ENCODE assay signal across 7 mouse cellular contexts in genomic region chr19:41932686-41933085, GRCm38 (mm10). TPM values are rescaled to one million over a fixed set of nuclear protein-coding genes. Genes with fewer than 3 reads are reported as not detected.
DNase-seq lines count a peak whose midpoint lies in the region; ATAC-seq and TF ChIP-seq lines count a peak whose summit lies in the region.

No protein-coding gene starts in this region.

- no peak for DNase-seq in lung, postnatal 36 days
- no peak for DNase-seq in stomach, postnatal 0 days (ENCODE audit: low spot score)
- DNase-seq in cerebellum, adult 11 months = no peak

- H3K36me3 ChIP-seq in lung, embryonic 16.5 days (ENCODE audit: control insufficient read depth, insufficient read depth, low read length) = peaks cover 4% of the 10 kb centered on the region; the same call in 1 of the 2 replicates
- peaks cover 39% of the 10 kb centered on the region for H3K36me3 ChIP-seq in forebrain, embryonic 13.5 days (ENCODE audit: poor library complexity, severe bottlenecking)
- H3K36me3 ChIP-seq in liver, embryonic 16.5 days (ENCODE audit: control insufficient read depth, insufficient read depth) = peaks cover 5% of the 10 kb centered on the region; the same call in 1 of the 2 replicates
- peaks cover 10% of the 10 kb centered on the region; the same call in 1 of the 2 replicates for H3K36me3 ChIP-seq in stomach, postnatal 0 days (ENCODE audit: control insufficient read depth, insufficient read depth, low read length)

- peak overlapping the region; percentile 90 for H3K4me2 ChIP-seq in lung, embryonic 16.5 days (ENCODE audit: low read depth, low read length)
- peak overlapping the region; percentile 95 for H3K4me2 ChIP-seq in forebrain, embryonic 13.5 days
- H3K4me2 ChIP-seq in liver, embryonic 16.5 days (ENCODE audit: low read depth, low read length) = peak overlapping the region; percentile 93
- H3K4me2 ChIP-seq in stomach, postnatal 0 days (replicated peaks; ENCODE audit: low read depth) = peak overlapping the region; percentile 90

- H3K27ac ChIP-seq in lung, embryonic 16.5 days (ENCODE audit: low read length) = peak overlapping the region; percentile 55
- H3K27ac ChIP-seq in forebrain, embryonic 13.5 days = no peak overlapping the region
- peak overlapping the region; percentile 66 for H3K27ac ChIP-seq in liver, embryonic 16.5 days (ENCODE audit: low read length)
- 0 out of 2 replicates have a peak overlapping the region, but pooled peaks have one; percentile 24 for H3K27ac ChIP-seq in stomach, postnatal 0 days (replicated peaks)

- TF ChIP-seq EP300 in stomach, postnatal 0 days (optimal IDR thresholded peaks at IDR 0.05) = no peak

- no peaks in the 10 kb centered on the region for H3K27me3 ChIP-seq in lung, embryonic 16.5 days (ENCODE audit: control insufficient read depth, insufficient read depth, low read depth, low read length)
- H3K27me3 ChIP-seq in forebrain, embryonic 13.5 days = no peaks in the 10 kb centered on the region
- no peaks in the 10 kb centered on the region for H3K27me3 ChIP-seq in liver, embryonic 16.5 days (ENCODE audit: control insufficient read depth, insufficient read depth, low read depth, low read length)
- no peaks in the 10 kb centered on the region for H3K27me3 ChIP-seq in stomach, postnatal 0 days (ENCODE audit: control insufficient read depth, insufficient read depth, low read length)

- ATAC-seq in lung, embryonic 16.5 days (ENCODE audit: low read depth) = peak; percentile 18; the same call in 1 of the 2 replicates
- ATAC-seq in activated CD4-positive, CD25-positive, alpha-beta regulatory T cell, adult 4 months = peak; percentile 45
- ATAC-seq in forebrain, embryonic 13.5 days = peak; percentile 34; the same call in 1 of the 2 replicates
- ATAC-seq in liver, embryonic 16.5 days (ENCODE audit: low read depth) = no peak
- peak; percentile 8; the same call in 1 of the 2 replicates for ATAC-seq in stomach, postnatal 0 days (ENCODE audit: low FRiP score, low TSS enrichment)

- no peak for TF ChIP-seq CTCF in stomach, postnatal 0 days (IDR thresholded peaks at IDR 0.05; ENCODE audit: low read depth)

- H3K4me3 ChIP-seq in lung, embryonic 16.5 days (ENCODE audit: low read length) = peak overlapping the region; percentile 96
- peak overlapping the region; percentile 95 for H3K4me3 ChIP-seq in forebrain, embryonic 13.5 days
- peak overlapping the region; percentile 82 for H3K4me3 ChIP-seq in liver, embryonic 16.5 days (ENCODE audit: low read depth, low read length)
- H3K4me3 ChIP-seq in stomach, postnatal 0 days (ENCODE audit: low read depth, low read length) = peak overlapping the region; percentile 84

- H3K9ac ChIP-seq in lung, embryonic 16.5 days (ENCODE audit: low read length) = peak overlapping the region; percentile 78
- peak overlapping the region; percentile 72 for H3K9ac ChIP-seq in forebrain, embryonic 13.5 days
- peak overlapping the region; percentile 85 for H3K9ac ChIP-seq in liver, embryonic 16.5 days (ENCODE audit: low read depth, low read length)
- H3K9ac ChIP-seq in stomach, postnatal 0 days (ENCODE audit: low read length) = peak overlapping the region; percentile 71

- no peaks in the 10 kb centered on the region for H3K9me3 ChIP-seq in lung, embryonic 16.5 days (ENCODE audit: control insufficient read depth, low read length)
- no peaks in the 10 kb centered on the region for H3K9me3 ChIP-seq in forebrain, embryonic 13.5 days (replicated peaks)
- no peaks in the 10 kb centered on the region for H3K9me3 ChIP-seq in liver, embryonic 16.5 days (replicated peaks; ENCODE audit: control insufficient read depth, low read length)
- H3K9me3 ChIP-seq in stomach, postnatal 0 days (ENCODE audit: control insufficient read depth, low read length) = no peaks in the 10 kb centered on the region

- H3K4me1 ChIP-seq in lung, embryonic 16.5 days (replicated peaks; ENCODE audit: control insufficient read depth, insufficient read depth, low read length) = peaks cover 15% of the 10 kb centered on the region
- H3K4me1 ChIP-seq in forebrain, embryonic 13.5 days = peaks cover 23% of the 10 kb centered on the region
- H3K4me1 ChIP-seq in liver, embryonic 16.5 days (ENCODE audit: control insufficient read depth, low read depth, low read length) = peaks cover 18% of the 10 kb centered on the region
- no peaks in the 10 kb centered on the region; the same call in 1 of the 2 replicates for H3K4me1 ChIP-seq in stomach, postnatal 0 days (replicated peaks; ENCODE audit: control insufficient read depth, insufficient read depth)

- under 1% methylated on average over 28 of the region's 28 CpGs for WGBS in lung, embryonic 16.5 days
- under 1% methylated on average over 28 of the region's 28 CpGs for WGBS in forebrain, embryonic 13.5 days
- whole genome bisulfite sequencing in liver, embryonic 16.5 days (ENCODE audit: insufficient replicate concordance) = under 1% methylated on average over 28 of the region's 28 CpGs
- WGBS in stomach, postnatal 0 days = 0% methylated on average over 28 of the region's 28 CpGs

RNA-seq across cellular contexts. Expression of gene Exosc1, which starts 0.5 kb away (rescaled TPM):
- polyA plus RNA-seq in lung, embryonic 16.5 days (2015; fragmentation: Nextera tagmentation; extraction: Ambion mirVana) = 60.0 and 65.9 TPM in 2 replicates
- 100 to 1,000 TPM in 1 of 2 experiments, 10 to 100 TPM in 1; 75.9 to 103 TPM for polyA plus RNA-seq in activated CD4-positive, CD25-positive, alpha-beta regulatory T cell, adult 4 months (2017; shearing (Covaris generic))
- polyA plus RNA-seq in forebrain, embryonic 13.5 days (2015; fragmentation: Nextera tagmentation; extraction: Ambion mirVana) = 83.2 and 86.5 TPM in 2 replicates
- polyA plus RNA-seq in liver, embryonic 16.5 days (2015; fragmentation: Nextera tagmentation; extraction: Ambion mirVana) = 25.4 and 27.3 TPM in 2 replicates
- polyA plus RNA-seq in stomach, postnatal 0 days (2015; fragmentation: Nextera tagmentation; extraction: Ambion mirVana) = 46.4 and 47.2 TPM in 2 replicates

RNA-seq across cellular contexts. Expression of gene Zdhhc16, which starts 0.6 kb away (rescaled TPM):
- 82.3 and 84.4 TPM in 2 replicates for polyA plus RNA-seq in lung, embryonic 16.5 days (2015; fragmentation: Nextera tagmentation; extraction: Ambion mirVana)
- 10 to 100 TPM; 39.0 to 41.1 TPM for polyA plus RNA-seq in activated CD4-positive, CD25-positive, alpha-beta regulatory T cell, adult 4 months (2017; shearing (Covaris generic))
- 86.5 and 96.5 TPM in 2 replicates for polyA plus RNA-seq in forebrain, embryonic 13.5 days (2015; fragmentation: Nextera tagmentation; extraction: Ambion mirVana)
- polyA plus RNA-seq in liver, embryonic 16.5 days (2015; fragmentation: Nextera tagmentation; extraction: Ambion mirVana) = 32.1 and 32.5 TPM in 2 replicates
- 37.4 and 42.0 TPM in 2 replicates for polyA plus RNA-seq in stomach, postnatal 0 days (2015; fragmentation: Nextera tagmentation; extraction: Ambion mirVana)

RNA-seq across cellular contexts. Expression of gene Pgam1, which starts 21.0 kb away (rescaled TPM):
- polyA plus RNA-seq in lung, embryonic 16.5 days (2015; fragmentation: Nextera tagmentation; extraction: Ambion mirVana) = 609 and 641 TPM in 2 replicates
- polyA plus RNA-seq in activated CD4-positive, CD25-positive, alpha-beta regulatory T cell, adult 4 months (2017; shearing (Covaris generic)) = 10 to 100 TPM; 60.3 to 83.9 TPM
- 505 and 567 TPM in 2 replicates for polyA plus RNA-seq in forebrain, embryonic 13.5 days (2015; fragmentation: Nextera tagmentation; extraction: Ambion mirVana)
- 366 and 408 TPM in 2 replicates for polyA plus RNA-seq in liver, embryonic 16.5 days (2015; fragmentation: Nextera tagmentation; extraction: Ambion mirVana)
- polyA plus RNA-seq in stomach, postnatal 0 days (2015; fragmentation: Nextera tagmentation; extraction: Ambion mirVana) = 334 and 339 TPM in 2 replicates

RNA-seq across cellular contexts. Expression of gene Rrp12, which starts 36.7 kb away (rescaled TPM):
- 9.9 and 11.4 TPM in 2 replicates for polyA plus RNA-seq in lung, embryonic 16.5 days (2015; fragmentation: Nextera tagmentation; extraction: Ambion mirVana)
- 1 to 10 TPM; 6.9 to 8.8 TPM for polyA plus RNA-seq in activated CD4-positive, CD25-positive, alpha-beta regulatory T cell, adult 4 months (2017; shearing (Covaris generic))
- 15.8 and 18.1 TPM in 2 replicates for polyA plus RNA-seq in forebrain, embryonic 13.5 days (2015; fragmentation: Nextera tagmentation; extraction: Ambion mirVana)
- 7.4 and 7.5 TPM in 2 replicates for polyA plus RNA-seq in liver, embryonic 16.5 days (2015; fragmentation: Nextera tagmentation; extraction: Ambion mirVana)
- 6.3 and 6.4 TPM in 2 replicates for polyA plus RNA-seq in stomach, postnatal 0 days (2015; fragmentation: Nextera tagmentation; extraction: Ambion mirVana)

RNA-seq across cellular contexts. Expression of gene Mms19, which starts 48.3 kb away (rescaled TPM):
- polyA plus RNA-seq in lung, embryonic 16.5 days (2015; fragmentation: Nextera tagmentation; extraction: Ambion mirVana) = 30.2 and 31.8 TPM in 2 replicates
- polyA plus RNA-seq in activated CD4-positive, CD25-positive, alpha-beta regulatory T cell, adult 4 months (2017; shearing (Covaris generic)) = 10 to 100 TPM; 63.7 to 75.3 TPM
- 32.6 and 35.2 TPM in 2 replicates for polyA plus RNA-seq in forebrain, embryonic 13.5 days (2015; fragmentation: Nextera tagmentation; extraction: Ambion mirVana)
- polyA plus RNA-seq in liver, embryonic 16.5 days (2015; fragmentation: Nextera tagmentation; extraction: Ambion mirVana) = 10.1 and 11.1 TPM in 2 replicates
- 10.2 and 11.7 TPM in 2 replicates for polyA plus RNA-seq in stomach, postnatal 0 days (2015; fragmentation: Nextera tagmentation; extraction: Ambion mirVana)
